Mouse (Mus musculus) left cerebral cortex, postnatal 36 days (tissue): ENCODE data around the gene Platr17. TPM values are rescaled to one million over a fixed set of nuclear protein-coding genes. Genes with fewer than 3 reads are reported as not detected.

Experiments
- DNase-seq, 2 experiments: peaks; one replicate each; pipeline ENCODE4 v3.0.0; 2021 to 2022; ENCODE audit warnings: low spot score in 2 of 2, mixed read lengths in 1 of 2
- intact Hi-C: fragments of 180-260 bp; cut with DNase I; formaldehyde crosslinking; loops from one replicate; pipeline ENCODE4 v1.15.1; 2025
- total RNA-seq, 2 experiments: library from RNA; stranded (reverse); gene quantifications; 2 replicates each; pipeline ENCODE4 v1.2.3; 2021

Gene Platr17
- total RNA-seq, 2 experiments from 2014 or later = 0.70 to 0.96 TPM

- intact Hi-C loops = no loop called here
- no peak for DNase-seq
These were observed 13.6 kb downstream of the Platr17 start for GRCm38 (mm10) chr17:33918293-33919203.

DNA sequence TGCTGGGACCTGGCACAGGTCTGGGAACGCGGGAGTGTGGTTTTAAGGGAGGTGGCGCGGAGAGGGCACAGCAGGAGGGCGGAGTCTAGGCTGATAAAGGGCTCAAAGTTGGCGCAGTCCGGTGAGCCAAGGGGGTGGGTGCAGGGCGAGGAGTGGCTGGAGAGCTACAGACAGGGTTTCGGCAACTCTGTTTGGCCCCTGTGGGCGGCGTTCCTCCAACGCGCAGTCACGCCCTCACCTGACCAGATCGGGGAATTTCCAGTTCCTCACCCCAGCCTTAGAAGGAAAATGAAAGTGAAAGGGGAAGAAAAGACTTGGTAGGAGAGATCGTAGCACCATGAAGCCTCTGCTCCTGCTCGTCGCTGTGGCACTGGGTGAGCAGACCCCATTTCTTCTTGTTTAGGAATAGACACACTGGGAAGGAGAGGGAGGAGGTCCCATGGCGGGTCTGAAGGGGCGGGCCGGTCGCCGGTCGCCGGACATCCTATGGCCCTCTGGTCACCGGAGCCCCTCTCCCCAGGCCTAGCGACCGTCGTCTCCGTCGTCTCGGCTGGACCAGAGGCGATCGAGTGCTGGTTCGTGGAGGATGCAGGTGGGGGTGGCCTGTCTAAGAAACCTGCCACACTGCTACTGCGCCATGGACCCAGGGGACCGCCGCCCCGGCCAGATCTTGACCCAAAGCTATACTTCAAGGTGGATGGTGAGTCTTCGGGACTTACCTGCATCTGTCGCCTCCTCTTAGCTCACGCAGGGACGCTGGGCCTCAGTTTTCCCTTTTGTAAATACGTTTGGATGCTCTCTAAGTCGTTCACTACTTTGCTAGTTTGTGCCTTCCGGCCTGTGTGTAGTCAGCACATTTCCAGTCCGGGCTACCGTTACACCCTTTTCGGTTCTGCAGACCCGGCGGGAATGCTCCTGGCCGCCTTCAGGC, 14.7 kb downstream of the Platr17 start:
- peak; percentile 39 to 47 for DNase-seq
- intact Hi-C loops = loop anchor here (2.0 kb wide), 1 partner anchor 23 kb away; no protein-coding TSS in a partner anchor

DNA sequence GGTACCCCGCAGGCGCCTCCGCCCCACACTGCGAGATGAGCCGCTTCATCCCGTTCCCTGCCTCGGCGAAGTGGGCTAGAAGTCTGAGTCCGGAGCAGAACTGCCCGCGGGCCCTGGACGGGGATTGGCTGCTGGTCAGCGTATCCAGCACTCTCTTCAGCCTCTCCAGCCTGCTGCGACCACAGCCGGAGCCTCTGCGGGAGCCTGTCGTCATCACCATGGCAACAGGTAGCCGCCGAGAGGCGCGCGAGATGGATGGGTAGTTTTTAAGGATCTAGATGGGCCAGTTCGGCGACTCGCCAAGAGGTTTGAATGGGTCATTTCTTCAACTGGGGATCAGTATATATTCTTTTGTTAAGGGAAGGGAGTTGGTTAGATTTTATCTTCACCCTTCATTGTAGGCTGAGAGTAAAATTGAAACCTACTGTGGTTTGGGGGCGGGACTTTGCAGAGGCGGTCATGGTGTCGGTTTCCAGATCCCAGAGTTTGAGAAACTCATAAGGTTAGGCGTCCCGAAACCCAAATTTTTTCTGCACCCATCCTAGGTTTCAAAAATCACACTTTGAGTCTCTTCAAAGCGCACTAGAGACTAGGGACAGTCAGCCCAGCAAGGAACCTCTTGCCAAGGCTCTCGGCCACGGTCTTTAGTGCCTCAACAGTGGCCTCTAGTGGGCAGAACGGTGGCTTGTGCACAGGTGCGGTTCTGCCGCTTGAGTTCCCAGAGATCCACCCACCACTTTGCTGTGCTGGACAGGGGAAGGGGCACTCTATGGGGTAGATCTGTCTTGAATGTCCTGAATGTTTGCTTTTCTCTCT, 15.6 kb downstream of the Platr17 start:
- peak; percentile 68 to 74 for DNase-seq
- intact Hi-C loops = loop anchor here (2.0 kb wide), 1 partner anchor 24 kb away; no protein-coding TSS in a partner anchor

DNA sequence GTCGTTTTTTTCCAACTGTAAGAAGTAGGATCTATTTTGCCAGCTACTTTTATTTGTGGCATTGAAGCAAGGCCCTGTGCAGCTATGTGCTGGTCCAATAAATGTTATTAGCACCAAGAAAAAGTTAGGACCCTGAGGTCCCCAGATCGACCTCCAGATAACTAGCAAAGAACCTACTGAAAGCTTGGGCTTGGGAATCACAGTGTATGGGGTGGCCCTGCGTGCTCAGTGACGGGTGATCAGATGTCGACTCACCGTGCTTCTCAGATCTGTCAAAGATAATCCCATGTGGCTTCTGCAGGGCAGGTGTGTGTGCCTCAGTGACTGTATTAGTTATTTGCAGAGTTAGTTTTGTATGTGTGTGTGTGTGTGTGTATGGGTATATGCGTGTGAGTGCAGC, 16.4 kb downstream of the Platr17 start:
- no peak for DNase-seq
- intact Hi-C loops = loop anchor here (2.0 kb wide), 1 partner anchor 25 kb away; no protein-coding TSS in a partner anchor

DNA sequence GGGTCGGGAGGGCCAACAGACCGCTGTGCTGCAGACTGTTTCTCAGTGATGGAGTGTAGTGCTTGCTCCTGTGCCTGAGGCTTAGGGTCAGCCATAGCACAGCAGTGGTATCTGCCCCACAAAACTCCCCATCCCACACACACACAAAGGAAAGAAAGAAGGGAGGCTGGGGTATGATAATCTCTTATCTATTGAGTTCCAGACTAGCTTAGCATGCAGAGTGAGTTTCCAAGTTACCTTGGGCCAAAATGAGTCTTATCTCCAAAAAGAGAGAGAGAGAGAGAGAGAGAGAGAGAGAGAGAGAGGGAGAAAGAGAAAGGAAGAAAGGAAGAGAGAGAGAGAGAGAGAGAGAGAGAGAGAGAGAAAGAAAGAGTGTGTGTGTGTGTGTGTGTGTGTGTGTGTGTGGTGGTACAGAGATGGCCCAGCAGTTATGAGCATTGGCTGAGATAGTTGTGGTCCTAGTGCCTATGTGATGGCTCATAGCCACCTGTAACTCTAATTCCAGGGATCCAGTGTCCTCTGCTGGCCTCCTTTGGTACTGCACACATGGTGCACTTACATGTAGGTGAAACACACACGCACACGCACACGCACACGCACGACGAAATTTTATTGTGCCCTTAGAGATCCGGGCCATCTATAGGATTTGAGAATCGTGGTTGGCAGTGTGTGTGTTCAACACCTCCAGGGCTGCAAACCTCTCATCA, 19.8 kb downstream of the Platr17 start:
- intact Hi-C loops = no loop called here
- DNase-seq = no peak

- intact Hi-C loops = no loop called here
- no peak for DNase-seq
These were observed 20.6 kb downstream of the Platr17 start for GRCm38 (mm10) chr17:33925406-33926116.

DNA sequence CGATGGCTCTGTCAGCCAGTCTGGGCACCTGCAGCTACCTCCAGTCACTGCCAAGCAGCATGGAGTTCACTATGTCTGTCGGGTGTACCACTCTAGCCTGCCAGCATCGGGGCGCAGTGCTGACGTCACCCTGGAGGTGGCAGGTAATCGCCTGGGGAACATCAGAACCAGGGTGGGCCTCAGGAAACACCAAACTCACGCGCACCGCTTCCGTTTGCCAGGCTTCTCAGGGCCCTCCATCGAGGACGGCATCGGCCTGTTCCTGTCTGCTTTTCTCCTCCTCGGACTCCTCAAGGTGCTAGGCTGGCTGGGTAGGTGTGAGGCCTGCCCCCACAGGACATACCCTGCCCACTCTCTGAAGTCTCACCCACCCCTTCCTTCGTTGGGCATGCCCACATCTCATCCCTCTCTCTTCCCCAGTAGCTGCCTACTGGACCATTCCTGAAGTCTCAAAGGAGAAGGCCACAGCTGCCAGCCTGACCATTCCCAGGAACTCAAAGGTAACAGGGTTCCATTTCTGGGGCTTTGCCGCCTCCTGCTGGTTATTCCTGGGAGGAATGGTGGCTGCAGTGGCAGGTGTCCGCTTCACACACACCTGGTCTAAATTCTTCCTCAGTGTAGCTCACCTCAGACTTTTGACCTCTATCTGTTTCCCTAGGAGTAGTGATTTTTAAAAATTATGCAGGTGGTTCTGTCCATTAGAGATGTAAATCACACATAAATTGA, 21.4 kb downstream of the Platr17 start:
- intact Hi-C loops = no loop called here
- no peak for DNase-seq

- intact Hi-C loops = no loop called here
- DNase-seq = no peak
These were observed 23.5 kb downstream of the Platr17 start for GRCm38 (mm10) chr17:33928251-33928947.

DNA sequence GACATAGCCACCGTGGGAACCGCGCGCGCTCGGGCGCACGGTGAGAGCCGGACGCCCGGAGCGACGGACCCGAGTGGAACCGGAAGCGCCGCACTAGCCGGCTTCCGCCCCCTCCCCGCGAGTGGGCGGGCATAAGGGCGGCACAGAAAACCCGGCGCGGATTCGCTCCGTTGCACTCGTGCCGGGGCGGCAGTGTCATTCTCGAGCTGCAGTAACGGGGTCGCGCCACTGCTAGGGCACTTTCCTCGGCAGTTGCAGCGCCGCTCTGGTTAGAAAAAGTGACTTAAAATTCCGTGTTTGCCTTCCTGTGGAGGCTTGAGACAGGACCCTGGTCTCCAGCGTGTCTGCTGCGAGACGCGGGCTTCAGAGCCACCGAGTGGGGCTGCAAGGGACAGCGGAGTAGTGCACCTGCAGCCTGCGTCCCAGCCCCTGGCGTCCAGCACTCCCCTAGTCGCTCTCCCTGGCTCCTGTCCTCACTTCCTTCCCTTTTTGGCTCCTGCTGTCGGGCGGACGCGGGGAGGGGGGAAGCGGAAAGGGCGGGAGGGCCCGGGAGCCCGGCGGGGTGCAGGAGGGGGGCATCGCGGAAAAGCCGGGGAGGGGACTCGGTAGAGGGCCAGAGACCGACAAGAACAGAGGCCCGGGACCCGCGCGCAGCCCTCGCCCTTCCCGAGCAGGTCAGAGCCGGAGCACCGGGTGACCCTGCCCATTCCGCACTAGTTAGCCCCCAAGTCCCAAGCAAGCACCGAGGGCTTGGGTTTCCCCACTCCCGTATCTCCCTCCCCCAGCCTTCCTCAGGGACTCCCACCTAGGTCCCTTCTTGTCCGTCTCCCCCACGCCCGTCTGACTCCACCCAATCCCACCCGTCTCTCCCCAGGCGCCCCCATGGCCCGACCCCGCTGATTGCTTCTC, 24.7 kb downstream of the Platr17 start, which contains the start of gene Rgl2:
Gene Rgl2, plus strand, starts transcription at position 173 of the 909 bp plus-strand sequence.
- peak; percentile 93 to 95 for DNase-seq
- intact Hi-C loops = loop anchor here (10.0 kb wide), 1 partner anchor 915 kb away; no protein-coding TSS in a partner anchor

DNA sequence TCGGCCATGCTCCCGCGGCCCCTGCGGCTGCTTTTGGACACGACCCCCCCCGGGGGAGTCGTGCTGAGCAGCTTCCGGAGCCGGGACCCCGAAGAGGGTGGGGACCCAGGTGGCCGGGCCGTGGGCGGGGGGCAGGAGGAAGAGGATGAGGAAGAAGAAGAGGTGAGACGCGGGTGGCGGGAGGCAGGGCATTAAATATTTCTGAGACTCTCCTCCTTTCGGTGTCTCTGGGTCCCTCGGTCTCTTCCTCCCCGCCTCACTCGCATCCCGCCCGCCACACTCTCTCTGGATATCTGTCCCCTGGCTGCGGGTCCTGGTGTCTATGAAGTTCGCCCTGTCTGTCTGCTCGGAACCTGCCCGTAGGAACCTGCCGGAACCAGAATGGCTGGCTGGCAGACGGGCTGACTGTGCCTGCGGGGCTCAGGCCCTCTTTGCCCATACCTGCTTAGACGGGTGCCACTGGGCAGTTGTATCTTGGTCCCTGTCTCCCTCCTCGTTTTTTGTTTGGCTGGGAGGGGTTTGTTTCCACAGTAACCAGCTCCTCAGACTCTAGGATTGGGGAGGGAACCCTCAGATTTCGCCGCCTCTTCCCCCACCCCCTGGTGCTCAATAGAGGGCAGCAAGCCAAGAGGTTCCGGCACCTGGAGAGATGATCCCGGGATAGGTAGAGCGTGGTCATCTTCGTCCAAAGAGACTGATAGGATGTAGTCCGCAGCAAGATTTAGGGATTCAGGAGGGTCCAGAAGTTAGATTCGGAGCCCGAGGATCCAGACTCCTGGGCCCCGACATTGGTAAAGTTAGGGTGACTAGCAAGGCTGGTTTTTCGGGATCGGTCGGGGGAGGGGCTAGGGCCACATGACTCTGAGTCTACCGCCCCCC, 25.6 kb downstream of the Platr17 start:
- peak; percentile 71 to 73 for DNase-seq
- intact Hi-C loops = loop anchor here (10.0 kb wide), 1 partner anchor 914 kb away; no protein-coding TSS in a partner anchor

DNA sequence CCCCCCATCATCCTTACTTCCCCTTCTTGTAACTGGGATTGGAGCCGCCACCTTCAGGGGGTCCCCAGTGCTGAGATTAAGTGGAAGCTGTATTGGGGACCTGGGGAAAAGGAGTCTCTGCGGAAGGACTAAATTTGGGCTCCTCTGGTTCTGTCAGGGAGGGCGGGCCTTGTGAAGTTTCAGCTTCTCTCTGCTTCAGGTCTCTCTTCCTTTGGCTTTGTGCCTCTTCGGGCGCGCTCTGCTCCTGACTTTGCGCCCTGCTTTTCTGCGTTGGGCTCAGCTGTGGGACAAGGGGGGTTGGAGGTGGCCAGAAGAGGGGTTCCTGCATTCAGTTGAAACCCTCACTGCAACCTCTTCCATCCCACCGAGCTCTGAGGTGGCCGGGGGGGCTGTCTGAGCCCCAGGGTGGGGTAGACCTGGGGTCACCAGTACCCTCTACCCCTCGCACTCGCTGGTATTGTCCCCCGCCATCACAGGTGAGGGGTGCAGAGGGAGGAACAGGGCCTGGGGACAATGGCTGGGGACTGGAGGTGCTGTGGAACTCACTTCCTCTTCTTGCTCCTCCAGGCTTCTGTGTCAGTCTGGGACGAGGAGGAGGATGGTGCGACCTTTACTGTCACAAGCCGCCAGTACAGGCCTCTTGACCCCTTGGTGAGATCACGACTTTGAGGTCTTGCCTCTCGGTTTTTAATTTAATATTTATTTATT, 26.4 kb downstream of the Platr17 start:
- intact Hi-C loops = loop anchor here (10.0 kb wide), 1 partner anchor 913 kb away; no protein-coding TSS in a partner anchor
- DNase-seq = no peak

DNA sequence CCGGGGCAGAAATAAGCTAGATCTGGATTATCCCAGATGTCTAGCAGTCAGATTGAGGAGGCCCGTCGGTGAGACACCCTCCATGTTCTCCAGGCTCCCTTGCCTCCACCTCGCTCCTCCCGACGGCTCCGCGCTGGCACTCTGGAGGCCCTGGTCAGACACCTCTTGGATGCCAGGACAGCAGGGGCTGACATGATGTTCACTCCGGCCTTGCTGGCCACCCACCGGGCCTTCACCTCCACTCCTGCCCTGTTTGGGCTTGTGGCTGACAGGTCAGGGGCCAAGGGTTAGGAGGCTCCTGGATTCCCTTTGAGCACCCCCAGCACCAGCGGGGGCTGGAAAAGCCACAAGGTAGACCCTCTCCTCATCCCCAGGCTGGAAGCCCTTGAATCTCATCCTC, 27.0 kb downstream of the Platr17 start:
- intact Hi-C loops = loop anchor here (10.0 kb wide), 1 partner anchor 913 kb away; no protein-coding TSS in a partner anchor
- no peak for DNase-seq

GRCm38 (mm10) chr17:33932448-33932847, 27.5 kb downstream of the Platr17 start:
- no peak for DNase-seq
- intact Hi-C loops = loop anchor here (10.0 kb wide), 1 partner anchor 912 kb away; no protein-coding TSS in a partner anchor

DNA sequence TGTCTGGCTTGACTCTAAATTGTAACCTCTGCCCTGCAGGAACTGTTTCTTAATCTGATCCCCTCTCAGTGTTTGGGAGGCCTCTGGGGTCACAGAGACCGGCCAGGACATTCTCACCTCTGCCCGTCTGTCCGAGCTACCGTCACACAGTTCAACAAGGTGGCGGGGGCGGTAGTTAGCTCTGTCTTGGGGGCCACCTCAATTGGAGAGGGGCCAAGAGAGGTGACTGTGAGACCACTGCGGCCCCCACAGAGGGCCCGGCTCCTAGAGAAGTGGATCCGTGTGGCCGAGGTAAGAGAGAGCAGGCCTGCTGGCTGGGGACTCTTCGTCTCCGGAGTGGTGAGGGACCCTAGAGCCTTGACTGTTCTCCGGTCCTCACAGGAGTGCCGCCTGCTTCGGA, 28.0 kb downstream of the Platr17 start:
- intact Hi-C loops = loop anchor here (10.0 kb wide), 1 partner anchor 912 kb away; no protein-coding TSS in a partner anchor
- no peak for DNase-seq
